Mouse (Mus musculus) intestine, embryonic 14.5 days (tissue): ENCODE measurements around the gene Rnf43. TPM values are rescaled to one million over a fixed set of nuclear protein-coding genes. Genes with fewer than 3 reads are reported as not detected.

ENCODE experiments used
- ATAC-seq: fragments of 200-750 bp; cut with Nextera tagmentation; replicated peaks from 2 replicates; pipeline ENCODE4 v1.8.0; 2017; ENCODE audit warnings: low read depth, moderate number of reproducible peaks, moderate TSS enrichment, moderate library complexity; ENCODE audit not compliant: low FRiP score, low TSS enrichment
- DNase-seq: peaks from one replicate; pipeline ENCODE4 v3.0.0-alpha.2; 2018; ENCODE audit warnings: low spot score
- H3K27ac ChIP-seq: fragments of 300-500 bp; sonication (generic); 2 replicates; pipeline ENCODE4 v1.5.1; 2014; ENCODE audit warnings: low read depth, mild to moderate bottlenecking, control low read depth
- H3K27me3 ChIP-seq: fragments of 300-500 bp; sonication (generic); replicated peaks from 2 replicates; pipeline ENCODE4 v1.6.1; 2014; ENCODE audit warnings: low read length, control low read depth; ENCODE audit not compliant: control insufficient read depth, insufficient read depth
- H3K36me3 ChIP-seq: fragments of 300-500 bp; sonication (generic); 2 replicates; pipeline ENCODE4 v1.6.1; 2014; ENCODE audit warnings: low read length, control low read depth; ENCODE audit not compliant: control insufficient read depth, insufficient read depth
- H3K4me1 ChIP-seq: fragments of 300-500 bp; sonication (generic); replicated peaks from 2 replicates; pipeline ENCODE4 v1.6.1; 2014; ENCODE audit warnings: low read length, control low read depth, mixed read lengths; ENCODE audit not compliant: control insufficient read depth, insufficient read depth
- H3K4me2 ChIP-seq: fragments of 300-500 bp; sonication (generic); 2 replicates; pipeline ENCODE4 v1.6.1; 2014; ENCODE audit warnings: low read length
- H3K4me3 ChIP-seq: fragments of 300-500 bp; sonication (generic); 2 replicates; pipeline ENCODE4 v1.5.1; 2014; ENCODE audit warnings: low read depth, low read length, control low read depth, mixed read lengths
- H3K9ac ChIP-seq: fragments of 300-500 bp; sonication (generic); 2 replicates; pipeline ENCODE4 v1.6.1; 2014; ENCODE audit warnings: mild to moderate bottlenecking, low read length
- H3K9me3 ChIP-seq: fragments of 300-500 bp; sonication (generic); 2 replicates; pipeline ENCODE4 v1.6.1; 2016; ENCODE audit warnings: low read length, control low read depth; ENCODE audit not compliant: control insufficient read depth
- WGBS: fragments of 180-500 bp; shearing (Covaris S2); extraction: QIAGEN DNeasy Blood & Tissue Kit; methylation state at CpG from one replicate; pipeline ENCODE4 v1.1.7; 2014; 5-methylcytosine and 5-hydroxymethylcytosine counted together
- polyA plus RNA-seq: library from polyadenylated mRNA; unstranded; fragments of >200 nt; fragmentation: Nextera tagmentation; extraction: Ambion mirVana; gene quantifications from 2 replicates; pipeline ENCODE4 v1.2.1, GENCODE M21; 2014

The Rnf43 gene
- polyA plus RNA-seq, 1 experiment from 2014 or later = 18.9 TPM

GRCm38 (mm10) chr11:87758957-87759608 lies 96.6 kb downstream of the Rnf43 start:
- 72% methylated on average over 4 of the region's 4 CpGs for WGBS
- Histone ChIP-seq H3K4me3 (no peak overlapping the region), H3K27me3 (peaks cover 50% of the 10 kb centered on the region), H3K9ac (no peak overlapping the region), H3K27ac (no peak overlapping the region), H3K4me1 (no peaks in the 10 kb centered on the region), H3K9me3 (no peaks in the 10 kb centered on the region), H3K36me3 (no peaks in the 10 kb centered on the region), H3K4me2 (no peak overlapping the region)
- ATAC-seq (no peak), DNase-seq (no peak)

- WGBS = 5% methylated on average over 3 of the region's 3 CpGs
These were observed 97.1 kb downstream of the Rnf43 start for GRCm38 (mm10) chr11:87759609-87760005.

DNA sequence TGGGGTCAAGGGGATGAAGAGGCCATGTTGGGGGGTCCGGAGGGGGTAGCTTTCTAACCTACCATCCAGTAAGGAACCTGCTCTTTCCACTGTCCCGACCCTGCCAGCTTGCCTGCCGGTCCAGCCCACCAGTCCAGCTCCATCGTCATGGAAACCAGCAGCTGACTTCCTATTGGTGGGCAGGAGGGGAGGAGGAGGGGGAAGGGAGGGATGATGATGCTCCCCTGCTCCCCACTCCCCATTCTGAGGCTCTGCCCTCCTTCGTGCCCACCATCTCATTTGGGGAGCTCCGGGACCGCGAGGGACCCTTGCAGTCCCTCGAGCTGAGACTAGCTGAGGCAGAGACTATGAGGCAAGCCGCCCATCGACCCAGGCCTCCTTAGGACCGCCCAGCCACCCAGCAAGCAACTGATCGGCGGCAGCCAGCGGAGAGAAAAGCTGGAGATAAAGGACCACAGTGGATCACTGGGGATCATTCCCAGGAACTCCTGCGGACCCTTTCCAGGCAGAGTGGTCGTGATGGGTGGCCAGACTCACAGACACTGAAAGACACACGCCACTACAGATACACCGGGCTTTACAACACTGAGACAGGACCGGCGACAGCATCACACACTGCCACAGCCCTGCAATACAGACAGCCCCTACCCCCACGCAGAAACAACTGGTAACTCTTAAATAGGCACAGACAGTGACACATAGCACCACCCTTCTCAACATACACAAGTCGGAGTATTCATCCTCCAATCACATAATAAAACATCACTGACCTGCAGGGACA lies 98.0 kb downstream of the Rnf43 start, which contains the start of gene Tspoap1:
TSS of gene Tspoap1 (plus strand) at position 241 of the 781 bp plus-strand sequence.
- Histone ChIP-seq H3K27ac (no peak within 1 kb of the TSS), H3K4me3 (no peak within 1 kb of the TSS), H3K9me3 (no peaks in the 10 kb centered on the region), H3K36me3 (no peaks in the 10 kb centered on the region), H3K4me2 (no peak within 1 kb of the TSS), H3K9ac (no peak within 1 kb of the TSS), H3K4me1 (peaks cover 8% of the 10 kb centered on the region; the same call in 1 of the 2 replicates), H3K27me3 (peaks cover 64% of the 10 kb centered on the region)
- 12% methylated on average over 23 of the region's 23 CpGs for WGBS
- ATAC-seq = no peak
- DNase-seq = no peak

More at GRCm38 (mm10) chr11:87759609-87760005, 97.1 kb downstream of the Rnf43 start:
- peaks cover 55% of the 10 kb centered on the region for H3K27me3 ChIP-seq
- no peak for ATAC-seq
- no peak overlapping the region for H3K4me3 ChIP-seq
- no peaks in the 10 kb centered on the region for H3K36me3 ChIP-seq
- H3K4me1 ChIP-seq = peaks cover 5% of the 10 kb centered on the region; the same call in 1 of the 2 replicates
- H3K27ac ChIP-seq = no peak overlapping the region
- no peaks in the 10 kb centered on the region for H3K9me3 ChIP-seq
- H3K9ac ChIP-seq = no peak overlapping the region
- no peak overlapping the region for H3K4me2 ChIP-seq
- DNase-seq = no peak

DNA sequence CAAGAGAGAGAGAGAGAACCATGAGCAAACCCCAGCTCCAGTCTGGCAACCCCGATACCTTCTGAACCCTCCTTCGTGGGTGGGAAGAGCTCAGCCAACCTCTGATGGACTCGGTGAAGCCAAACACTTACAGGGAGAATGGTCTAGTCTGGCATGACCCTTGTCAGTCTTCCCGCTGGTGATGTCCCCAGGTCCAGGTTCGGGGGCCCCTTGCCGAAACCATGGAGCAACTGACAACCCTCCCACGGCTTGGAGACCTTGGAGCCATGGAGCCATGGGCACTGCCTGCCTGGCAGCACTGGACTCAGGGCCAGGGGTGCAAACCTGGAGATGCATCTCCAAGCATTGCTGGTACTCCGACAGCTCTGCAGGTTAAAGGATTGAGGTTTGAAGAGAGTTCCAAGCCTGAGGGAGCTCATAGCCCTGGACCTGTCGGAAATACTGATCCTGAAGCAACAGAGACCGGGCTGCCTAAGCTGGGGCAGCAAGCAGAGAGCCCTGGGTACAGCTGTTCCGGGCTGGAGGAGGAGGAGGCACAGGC lies 98.7 kb downstream of the Rnf43 start:
- H3K4me2 ChIP-seq = no peak overlapping the region
- H3K9ac ChIP-seq = no peak overlapping the region
- H3K4me1 ChIP-seq = peaks cover 8% of the 10 kb centered on the region; the same call in 1 of the 2 replicates
- ATAC-seq (no peak), DNase-seq (no peak)
- H3K9me3 ChIP-seq = no peaks in the 10 kb centered on the region
- H3K36me3 ChIP-seq = no peaks in the 10 kb centered on the region
- H3K27ac ChIP-seq = no peak overlapping the region
- 68% methylated on average over 11 of the region's 11 CpGs for WGBS
- no peak overlapping the region for H3K4me3 ChIP-seq
- H3K27me3 ChIP-seq = peaks cover 72% of the 10 kb centered on the region

GRCm38 (mm10) chr11:87761806-87762701 lies 99.5 kb downstream of the Rnf43 start:
- Histone ChIP-seq H3K9ac (no peak overlapping the region), H3K27me3 (peaks cover 79% of the 10 kb centered on the region), H3K9me3 (no peaks in the 10 kb centered on the region), H3K36me3 (no peaks in the 10 kb centered on the region), H3K27ac (no peak overlapping the region), H3K4me1 (peaks cover 8% of the 10 kb centered on the region; the same call in 1 of the 2 replicates), H3K4me3 (no peak overlapping the region), H3K4me2 (no peak overlapping the region)
- ATAC-seq = no peak
- WGBS = 70% methylated on average over 14 of the region's 14 CpGs
- no peak for DNase-seq

DNA sequence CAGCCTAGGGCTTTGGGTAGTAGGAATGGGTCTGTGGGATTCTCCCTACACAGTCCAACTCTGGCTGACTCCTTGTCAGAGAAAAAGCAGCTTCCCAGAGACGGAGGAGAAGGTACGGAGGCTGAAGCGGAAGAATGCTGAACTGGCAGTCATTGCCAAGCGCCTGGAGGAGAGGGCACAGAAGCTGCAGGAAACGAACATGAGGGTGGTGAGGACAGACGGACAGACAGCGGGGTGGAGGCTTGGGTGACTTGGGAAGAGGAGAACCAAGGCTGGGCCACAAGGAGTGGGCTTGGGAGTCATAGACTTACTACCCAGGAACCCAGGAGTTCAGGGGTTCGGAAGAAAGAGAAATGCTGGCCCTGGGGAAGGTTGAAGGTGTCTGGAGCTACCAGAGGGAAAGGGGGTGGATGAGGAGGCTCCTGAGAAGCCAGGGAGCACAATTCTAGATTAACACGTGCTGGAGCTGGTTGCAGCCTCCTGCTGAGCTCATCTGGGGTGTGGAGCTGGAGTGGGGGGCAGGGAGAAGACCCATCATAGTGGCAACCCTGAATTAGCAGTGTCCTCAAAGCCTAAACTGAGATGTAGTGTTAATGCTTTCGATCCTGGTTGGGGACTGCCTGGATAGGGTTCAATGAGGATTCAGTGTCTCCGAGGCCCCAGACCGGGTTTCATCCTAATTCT lies 100.3 kb downstream of the Rnf43 start:
- Histone ChIP-seq H3K9me3 (no peaks in the 10 kb centered on the region), H3K27ac (no peak overlapping the region), H3K27me3 (peaks cover 79% of the 10 kb centered on the region), H3K4me1 (peaks cover 8% of the 10 kb centered on the region; the same call in 1 of the 2 replicates), H3K36me3 (no peaks in the 10 kb centered on the region), H3K9ac (no peak overlapping the region), H3K4me2 (no peak overlapping the region), H3K4me3 (no peak overlapping the region)
- WGBS = 47% methylated on average over 12 of the region's 12 CpGs
- DNase-seq = no peak
- no peak for ATAC-seq

DNA sequence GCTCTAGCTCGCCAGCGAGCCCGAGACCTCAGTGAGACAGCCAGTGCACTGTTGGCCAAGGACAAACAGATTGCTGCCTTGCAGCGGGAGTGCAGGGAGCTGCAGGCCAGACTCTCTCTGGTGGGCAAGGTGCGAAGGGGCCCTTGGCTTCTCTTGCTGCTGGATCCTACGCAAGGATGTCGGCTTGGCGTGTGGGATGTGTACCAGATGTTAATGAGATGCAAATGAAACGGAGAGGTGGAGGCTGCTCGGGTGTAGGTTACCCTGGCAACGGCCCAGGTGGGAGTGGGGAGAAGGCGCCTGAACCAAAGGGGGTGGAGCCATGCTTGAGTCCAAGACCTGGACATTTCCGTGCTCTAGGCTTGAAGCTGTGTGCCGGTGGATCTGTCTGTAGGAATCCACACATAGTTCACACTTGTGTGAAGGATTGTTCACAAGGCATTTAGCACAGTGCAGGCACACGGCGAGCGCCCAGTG lies 101.0 kb downstream of the Rnf43 start:
- H3K4me3 ChIP-seq = peak overlapping the region; percentile 37
- peak overlapping the region; percentile 45 for H3K9ac ChIP-seq
- H3K9me3 ChIP-seq = no peaks in the 10 kb centered on the region
- H3K4me2 ChIP-seq = peak overlapping the region; percentile 96
- no peak overlapping the region for H3K27ac ChIP-seq
- peak; percentile 42 for ATAC-seq
- peaks cover 8% of the 10 kb centered on the region; the same call in 1 of the 2 replicates for H3K4me1 ChIP-seq
- H3K36me3 ChIP-seq = no peaks in the 10 kb centered on the region
- WGBS = 2% methylated on average over 17 of the region's 17 CpGs
- peak; percentile 76 for DNase-seq
- H3K27me3 ChIP-seq = peaks cover 79% of the 10 kb centered on the region
